Mouse (Mus musculus) cerebellum, adult 2 months (tissue): Measurements from ENCODE around the gene Rph3a. TPM values are rescaled to one million over a fixed set of nuclear protein-coding genes. Genes with fewer than 3 reads are reported as not detected.
"Not testable (repeated sequence)": the region's sequence is repeated elsewhere in the genome, so short reads cannot be mapped to it uniquely, and the experiment has no call there.

Experiments used
- DNase-seq, 2 experiments: peaks; one replicate each; pipeline ENCODE4 v3.0.0; 2021
- H3K27ac ChIP-seq: fragments of 200-500 bp; 2 replicates; pipeline ENCODE4 v1.5.1; 2012; ENCODE audit warnings: low read length, control low read depth, inconsistent platforms; ENCODE audit not compliant: insufficient read depth
- H3K27me3 ChIP-seq: fragments of 200-500 bp; 2 replicates; pipeline ENCODE4 v1.6.1; 2012; ENCODE audit warnings: inconsistent platforms, mild to moderate bottlenecking, low read length, moderate library complexity; ENCODE audit not compliant: control insufficient read depth, insufficient read depth
- H3K4me1 ChIP-seq: fragments of 200-500 bp; 2 replicates; pipeline ENCODE4 v1.6.1; 2011; ENCODE audit warnings: low read length; ENCODE audit not compliant: control insufficient read depth, insufficient read depth
- H3K4me3 ChIP-seq: fragments of 200-500 bp; replicated peaks from 2 replicates; pipeline ENCODE3; 2011; ENCODE audit warnings: mild to moderate bottlenecking, low read depth, low read length, control low read depth; ENCODE audit not compliant: insufficient read depth
- CTCF ChIP-seq: fragments of 200-500 bp; IDR thresholded peaks from 2 replicates; pipeline ENCODE4 v1.5.1; 2011; ENCODE audit warnings: low read depth, mild to moderate bottlenecking, control low read depth, low read length, moderate library complexity, borderline replicate concordance; ENCODE audit not compliant: insufficient read depth
- POLR2A ChIP-seq: fragments of 200-500 bp; IDR thresholded peaks from 2 replicates; pipeline ENCODE4 v1.6.1; 2011; ENCODE audit warnings: low read length, control low read depth, borderline replicate concordance; ENCODE audit not compliant: insufficient read depth
- WGBS: fragments of 180-500 bp; shearing (Covaris S2); methylation state at CpG from one replicate; pipeline ENCODE4 v1.1.7; 2018; 5-methylcytosine and 5-hydroxymethylcytosine counted together
- polyA plus RNA-seq: library from polyadenylated mRNA; depleted of rRNA; stranded (reverse); fragments of >200 nt; gene quantifications from 2 replicates; pipeline ENCODE4 v1.2.3, GENCODE M21; 2012

Rph3a gene
- polyA plus RNA-seq, 1 experiment, result 277 TPM

- H3K27ac ChIP-seq, result no peak overlapping the region
- H3K4me3 ChIP-seq, result no peak overlapping the region
- no peaks in the 10 kb centered on the region for H3K27me3 ChIP-seq
- 82% methylated on average over 4 of the region's 4 CpGs for WGBS
- no peak for DNase-seq
- TF ChIP-seq CTCF (no peak), POLR2A (no peak)
- H3K4me1 ChIP-seq, result no peaks in the 10 kb centered on the region
Observed at GRCm38 (mm10) chr5:120923969-120924368, 85.9 kb downstream of the Rph3a start.

DNA sequence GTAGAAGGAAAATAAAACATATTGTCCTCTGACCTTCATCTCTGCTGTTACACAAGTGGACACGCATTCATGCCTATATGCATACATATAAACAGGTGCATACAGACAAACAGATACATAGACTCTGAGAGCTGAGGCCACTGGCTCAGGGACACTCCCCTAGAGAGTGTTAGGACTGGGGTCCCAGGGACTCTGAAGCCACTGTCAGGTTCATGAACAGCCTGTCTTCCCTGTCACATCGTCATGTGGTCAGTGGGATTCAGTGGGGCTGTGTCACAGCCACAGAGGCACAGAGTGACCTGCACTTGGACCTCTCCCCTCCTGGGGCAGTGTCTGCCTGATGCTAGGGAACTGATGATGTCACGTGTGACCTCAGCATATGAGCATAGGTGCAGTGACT, 89.6 kb downstream of the Rph3a start:
- no peaks in the 10 kb centered on the region for H3K27me3 ChIP-seq
- no peak for DNase-seq
- no peak overlapping the region for H3K4me3 ChIP-seq
- TF ChIP-seq CTCF (no peak), POLR2A (no peak)
- H3K4me1 ChIP-seq, result no peaks in the 10 kb centered on the region
- H3K27ac ChIP-seq, result no peak overlapping the region
- 91% methylated on average over 3 of the region's 3 CpGs for WGBS

DNA sequence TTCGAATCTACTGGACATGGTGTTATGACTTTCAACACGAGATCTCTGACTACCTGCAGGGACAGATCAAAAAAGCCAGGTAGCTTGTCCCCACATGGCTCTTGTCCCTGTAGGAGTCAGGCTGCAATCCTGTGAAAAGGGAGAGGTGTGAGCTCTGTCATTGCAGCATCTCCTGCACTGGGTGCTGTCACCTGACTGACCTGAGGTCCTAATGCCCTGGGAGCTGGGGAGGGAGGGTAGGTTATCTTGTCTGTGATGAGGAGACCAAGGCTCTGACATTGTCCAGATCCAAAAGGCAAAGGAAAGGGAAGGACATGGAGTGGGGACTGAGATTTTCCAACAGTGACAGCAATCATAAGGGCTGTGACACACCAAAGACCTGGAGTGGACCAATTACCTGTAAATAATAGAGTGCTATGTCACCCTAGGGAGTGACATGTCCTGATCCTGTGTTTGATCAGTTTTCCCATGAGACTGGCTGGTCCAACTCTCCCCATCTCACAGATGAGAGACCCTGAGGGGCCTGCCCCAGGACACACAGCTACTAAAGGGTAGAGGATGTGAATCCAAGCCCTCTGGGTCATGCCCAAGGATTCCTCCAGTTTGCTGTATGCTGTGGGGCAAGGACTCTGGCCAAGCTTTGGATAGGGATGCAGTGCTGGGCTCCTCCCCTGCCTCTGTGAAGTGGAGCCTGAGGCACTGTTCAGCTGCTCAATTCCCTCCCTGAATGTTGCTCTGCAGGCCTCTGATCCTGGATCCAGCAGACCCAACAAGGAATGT, 90.5 kb downstream of the Rph3a start:
- not testable (repeated sequence) for H3K4me1 ChIP-seq, H3K4me3 ChIP-seq, H3K27ac ChIP-seq, DNase-seq, H3K27me3 ChIP-seq
- WGBS, result 60% methylated on average over 2 of the region's 2 CpGs

- H3K4me1 ChIP-seq, H3K4me3 ChIP-seq, H3K27ac ChIP-seq, DNase-seq, H3K27me3 ChIP-seq: not testable (repeated sequence)
- WGBS, result 51% methylated on average over 8 of the region's 8 CpGs
Observed at GRCm38 (mm10) chr5:120914204-120914603, 95.7 kb downstream of the Rph3a start, which contains the start of gene Oas1d. Gene Oas1d (plus strand): TSS chr5:120914536.

DNA sequence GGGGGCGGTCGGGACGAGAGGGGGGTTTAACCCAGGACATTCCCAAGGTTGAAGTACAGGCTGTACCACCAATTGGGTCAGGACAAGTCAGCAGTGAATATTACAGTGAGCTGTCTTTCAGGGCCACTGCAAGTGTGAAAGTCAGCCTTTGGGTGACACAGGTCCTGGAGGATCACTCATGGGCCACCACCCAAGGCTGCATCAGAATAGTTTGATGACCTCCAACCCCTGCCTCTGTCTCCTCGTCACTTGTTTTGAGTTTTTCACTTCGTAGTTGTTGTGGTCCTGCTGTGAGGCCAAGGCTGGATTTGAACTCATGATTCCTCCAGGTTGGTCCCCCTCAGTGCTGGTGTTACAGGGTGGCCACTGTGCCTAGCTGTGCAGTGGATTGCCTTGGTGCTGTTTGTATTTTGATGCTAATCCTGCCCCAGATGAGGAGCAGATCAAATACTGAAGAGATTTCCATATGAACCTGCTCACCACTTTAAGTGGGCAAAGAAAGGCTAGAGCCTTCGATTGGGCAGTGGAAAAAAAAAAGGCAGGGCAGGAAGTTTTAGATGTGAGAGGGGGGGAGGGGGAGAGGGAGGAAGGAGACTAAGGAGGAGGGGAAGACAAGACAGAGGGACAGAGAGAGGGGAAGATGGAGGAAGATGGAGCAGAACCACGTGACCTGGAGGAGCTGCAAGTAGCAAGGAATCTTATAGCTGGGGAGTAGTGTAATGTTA, 101.5 kb downstream of the Rph3a start:
- Histone ChIP-seq H3K4me3 (no peak overlapping the region), H3K27me3 (no peaks in the 10 kb centered on the region; the same call in 1 of the 2 replicates), H3K27ac (no peak overlapping the region), H3K4me1 (no peaks in the 10 kb centered on the region; the same call in 1 of the 2 replicates)
- TF ChIP-seq CTCF (no peak), POLR2A (no peak)
- WGBS, result 65% methylated on average over 7 of the region's 7 CpGs
- no peak for DNase-seq

DNA sequence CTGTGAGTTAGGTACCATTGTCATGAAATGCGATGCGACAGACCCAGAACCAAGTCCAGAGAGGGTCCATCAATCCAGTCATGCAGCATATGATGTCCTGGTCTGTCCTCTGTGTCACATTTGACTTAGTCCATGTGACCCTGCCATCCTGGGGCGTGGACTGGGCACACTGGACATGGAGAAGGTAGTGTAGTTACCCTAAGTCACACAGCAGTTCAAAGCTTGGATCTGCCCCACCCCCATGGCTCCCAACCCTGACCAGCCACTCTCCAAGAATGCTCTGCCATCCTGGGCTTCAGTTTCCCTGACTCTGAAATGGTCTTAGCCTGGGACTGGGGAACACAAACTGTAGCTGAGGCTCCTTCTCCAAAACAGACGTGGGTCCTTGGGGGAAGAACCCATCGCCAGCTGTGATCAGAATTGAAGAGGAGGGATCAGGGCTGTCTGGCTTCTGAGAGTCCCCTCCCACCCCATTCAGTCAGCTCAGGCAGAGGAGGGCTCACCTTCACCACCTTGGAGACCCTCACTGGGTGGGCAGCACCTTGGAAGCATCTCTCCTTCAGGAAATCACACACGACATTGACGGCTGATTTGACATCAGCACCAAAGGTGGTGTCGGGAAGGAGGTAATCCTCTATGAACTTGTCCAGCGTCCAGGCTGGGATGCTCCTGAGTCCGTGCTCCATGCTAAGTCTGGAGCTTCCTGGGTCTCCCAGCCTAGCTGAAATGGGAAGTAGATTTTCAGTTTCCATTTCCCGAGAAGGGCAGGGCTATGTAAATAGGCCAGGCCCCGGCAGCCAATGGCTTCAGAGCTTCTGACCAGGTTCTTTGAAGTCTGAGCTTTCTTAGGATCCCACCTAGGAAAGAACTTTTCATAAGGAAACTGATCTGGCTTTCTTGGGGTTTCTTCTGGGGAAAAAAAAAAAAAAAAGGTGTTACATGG, 102.8 kb downstream of the Rph3a start, which contains the start of gene Oas1a:
Oas1a (minus strand) TSS at position 731 of the 943 bp plus-strand sequence.
- H3K27me3 ChIP-seq, H3K27ac ChIP-seq, H3K4me1 ChIP-seq, DNase-seq, H3K4me3 ChIP-seq: not testable (repeated sequence)
- 58% methylated on average over 9 of the region's 12 CpGs for WGBS

DNA sequence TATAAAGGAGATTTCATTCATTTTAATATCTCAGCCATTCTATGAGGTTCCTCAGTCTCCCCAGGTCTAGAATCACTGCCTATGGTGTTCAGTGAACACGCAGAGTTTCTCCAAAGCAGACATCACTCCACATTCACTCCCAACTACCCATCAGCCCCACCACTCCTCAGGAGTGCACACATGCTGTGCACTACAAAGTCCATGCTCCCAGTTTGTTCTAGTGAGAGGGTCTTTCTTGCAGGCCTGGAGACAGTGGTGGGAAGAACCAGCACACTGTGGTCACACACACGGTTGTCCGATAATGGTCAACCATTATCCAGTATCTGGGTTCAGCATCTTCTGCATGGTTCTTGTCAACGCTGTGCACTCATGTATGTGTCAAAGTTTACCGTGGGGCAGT, 107.8 kb downstream of the Rph3a start:
- Histone ChIP-seq H3K4me1 (peaks cover 4% of the 10 kb centered on the region; the same call in 1 of the 2 replicates), H3K27ac (no peak overlapping the region), H3K4me3 (no peak overlapping the region), H3K27me3 (no peaks in the 10 kb centered on the region)
- 93% methylated on average over 5 of the region's 5 CpGs for WGBS
- no peak for TF ChIP-seq POLR2A
- TF ChIP-seq CTCF, result no peak
- no peak for DNase-seq
